Mouse (Mus musculus): ENCODE data around the gene Fbn1.

GRCm38 (mm10) chr2:125418546-125418945, 89.2 kb downstream of the Fbn1 start:
- no peak for TF ChIP-seq CTCF (IDR thresholded peaks at IDR 0.05; ENCODE audit: control insufficient read depth, insufficient read depth, low read length)
- TF ChIP-seq POLR2A (IDR thresholded peaks at IDR 0.05; ENCODE audit: borderline replicate concordance, control insufficient read depth, low read depth, low read length) = no peak
